Mouse (Mus musculus) gastrocnemius, postnatal 10 days (tissue): ENCODE results near the gene Cse1l. TPM values are rescaled to one million over a fixed set of nuclear protein-coding genes. Genes with fewer than 3 reads are reported as not detected.

Experiments used
- DNase-seq: peaks from one replicate; pipeline ENCODE4 v3.0.0; 2021; ENCODE audit warnings: mixed read lengths
- total RNA-seq, 2 experiments: library from RNA; stranded (reverse); gene quantifications; 2 replicates each; pipeline ENCODE4 v1.2.3; 2021

The Cse1l gene
- total RNA-seq, 2 experiments from 2014 or later = 52.2 to 52.4 TPM

DNA sequence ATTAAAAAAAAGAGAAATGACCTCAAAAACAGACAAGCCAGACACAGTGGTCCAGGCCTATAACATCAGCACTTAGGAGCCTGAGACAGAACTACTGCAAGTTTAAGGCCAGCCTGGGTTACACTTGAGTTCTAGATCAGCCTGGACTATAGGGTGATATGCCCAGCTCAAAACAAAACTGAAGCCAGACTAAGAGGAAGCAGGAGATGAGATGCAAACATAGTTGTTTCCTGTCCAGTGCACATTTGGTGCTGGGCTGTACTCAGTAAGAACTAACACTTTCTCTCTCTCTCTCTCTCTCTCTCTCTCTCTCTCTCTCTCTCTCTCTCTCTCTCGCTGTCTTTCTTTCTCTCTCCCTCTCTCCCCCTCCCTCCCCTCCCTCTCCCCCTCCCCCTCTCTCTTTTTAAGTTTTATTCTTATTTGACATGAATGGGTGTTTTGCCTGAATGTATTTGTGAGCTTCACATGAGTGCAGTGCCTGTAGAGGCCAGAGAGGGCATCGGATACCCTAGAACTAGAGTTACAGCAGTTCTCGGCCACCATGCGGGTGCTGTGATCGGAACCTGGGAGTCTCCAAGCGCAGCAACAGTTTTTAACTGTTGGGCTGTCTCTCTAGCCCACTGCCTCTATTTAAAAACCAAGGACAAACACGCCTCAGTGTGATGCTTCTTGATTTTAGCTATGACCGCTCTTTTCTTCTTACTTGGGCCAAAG, 4.9 kb upstream of the Cse1l start:
- DNase-seq = no peak

DNA sequence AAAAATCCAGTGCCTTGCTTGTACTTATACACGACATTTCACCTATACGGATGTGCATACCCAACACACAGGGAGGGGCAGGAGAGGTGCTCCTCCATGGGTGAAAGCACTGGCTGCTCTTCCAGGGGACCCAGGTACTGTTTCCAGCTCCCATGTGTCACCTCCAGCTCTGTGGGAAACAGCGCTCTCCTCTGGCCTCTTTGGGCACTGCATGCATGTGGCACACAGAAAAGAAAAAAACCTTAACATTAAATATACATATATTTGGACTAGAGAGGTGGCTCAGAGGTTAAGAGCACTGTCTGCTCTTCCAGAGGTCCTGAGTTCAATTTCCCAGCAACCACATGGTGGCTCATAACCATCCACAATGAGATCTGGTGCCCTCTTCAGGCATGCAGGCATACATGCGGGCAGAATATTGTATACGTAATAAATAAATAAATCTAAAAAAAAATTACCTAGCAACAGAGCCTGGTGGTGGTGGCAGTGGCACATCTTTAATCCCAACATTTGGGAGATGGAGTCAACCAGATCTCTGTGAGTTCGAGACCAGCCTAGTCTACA, 2.0 kb upstream of the Cse1l start:
- no peak for DNase-seq

DNA sequence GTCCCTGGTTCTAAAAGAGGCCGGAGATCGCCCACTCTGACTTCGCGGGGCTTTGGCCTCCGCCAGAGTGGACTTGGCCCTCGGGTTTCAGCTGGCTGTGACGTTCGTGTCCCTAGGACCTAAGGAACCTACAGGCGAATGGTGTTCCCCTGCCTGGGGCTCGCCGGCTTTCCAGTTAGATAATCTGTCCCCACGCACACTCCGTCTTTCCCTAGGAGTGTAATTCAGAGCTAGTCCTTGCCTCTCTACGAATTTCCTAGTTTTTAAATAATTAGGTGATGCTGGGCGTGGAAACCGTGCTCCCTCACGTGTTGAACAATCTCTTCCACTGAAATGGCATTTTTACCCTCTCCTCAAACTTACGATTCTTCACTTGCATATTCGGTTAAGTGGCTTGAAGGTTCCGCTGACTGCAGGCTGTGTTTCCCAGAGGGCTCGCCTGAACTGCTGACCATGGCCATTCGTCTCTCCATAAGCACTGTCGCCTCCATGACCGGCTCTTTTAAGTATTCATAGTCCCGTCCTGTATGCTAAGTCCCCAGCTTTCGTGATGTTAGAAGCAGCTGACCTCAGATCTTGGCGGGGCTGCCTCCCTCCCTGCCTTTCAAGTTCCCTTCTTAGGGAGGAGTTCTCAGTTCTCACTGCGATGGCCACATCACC, 813 bp downstream of the Cse1l start:
- DNase-seq = no peak

DNA sequence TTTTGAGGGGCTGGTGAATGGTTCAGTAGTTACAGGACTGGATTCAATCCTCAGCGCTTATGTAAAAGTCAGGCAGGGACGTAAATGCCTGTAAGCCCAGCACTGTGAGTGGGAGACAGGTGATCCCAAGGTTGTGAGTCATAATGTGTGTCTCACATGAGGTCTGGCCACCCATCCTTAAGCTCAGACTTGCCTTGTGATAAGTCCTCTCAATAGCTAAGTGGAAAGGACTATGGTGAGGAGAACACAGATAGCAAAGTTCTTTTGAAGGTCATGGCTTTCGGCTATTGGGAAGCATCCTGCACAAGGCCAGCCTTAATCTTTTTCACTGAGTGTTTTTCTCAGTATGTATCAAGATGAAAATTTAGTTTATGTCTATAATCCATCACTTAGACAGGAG, 3.9 kb downstream of the Cse1l start:
- DNase-seq = no peak

DNA sequence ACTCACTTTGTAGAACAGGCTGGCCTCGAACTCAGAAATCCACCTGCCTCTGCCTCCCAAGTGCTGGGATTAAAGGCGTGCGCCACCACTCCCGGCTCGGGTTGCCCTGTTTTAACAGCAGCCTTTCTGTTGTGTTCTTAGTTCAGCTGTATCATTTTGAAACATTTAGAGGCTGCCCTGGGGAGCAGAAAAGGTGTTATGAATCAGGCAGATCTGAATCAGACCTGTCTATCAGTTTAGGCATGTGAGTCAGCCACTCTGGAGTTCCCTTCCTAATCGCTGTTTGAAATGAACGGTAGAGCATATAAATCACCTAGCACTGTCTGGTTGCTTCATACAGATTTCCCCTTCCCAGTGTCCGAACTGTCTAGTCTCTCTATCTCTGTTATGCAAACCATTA, 4.7 kb downstream of the Cse1l start:
- DNase-seq = no peak

DNA sequence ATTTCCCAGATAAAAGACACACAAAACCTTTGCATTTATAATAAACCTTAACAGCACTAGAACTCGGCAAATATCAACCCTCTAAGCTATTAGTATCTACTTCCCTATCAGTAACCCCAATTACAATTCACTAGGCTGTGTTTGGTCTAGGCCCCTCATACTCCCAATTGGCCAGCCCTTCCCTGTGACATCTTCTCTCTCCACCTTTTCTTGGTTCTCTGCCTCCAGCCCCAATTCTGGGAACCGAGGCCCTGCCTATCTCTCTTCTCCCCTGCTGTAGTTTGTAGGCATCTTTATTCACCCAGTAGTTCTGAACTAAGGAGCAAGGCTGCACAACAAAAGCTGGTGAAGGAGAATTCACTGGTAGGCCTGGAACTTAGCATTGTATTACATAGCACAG, 18.1 kb downstream of the Cse1l start:
- no peak for DNase-seq

DNA sequence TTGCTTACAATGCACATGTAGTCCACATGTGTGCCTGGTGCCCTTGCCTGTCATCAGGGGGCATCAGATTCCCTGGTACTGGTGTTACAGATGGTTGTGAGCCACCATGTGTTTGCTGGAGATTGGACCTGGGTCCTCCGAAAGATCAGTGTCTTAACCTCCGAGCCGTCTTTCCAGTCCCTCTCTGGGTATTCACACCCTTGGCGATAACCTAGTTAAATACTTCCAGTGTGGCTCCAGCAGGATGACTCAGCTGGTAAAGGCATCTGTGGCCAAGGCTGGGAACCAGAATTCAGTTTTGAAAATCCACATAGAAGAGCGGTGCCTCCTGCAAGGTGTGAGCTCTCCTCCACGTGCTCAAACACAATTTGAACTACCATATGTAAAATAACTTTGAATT, 28.1 kb downstream of the Cse1l start:
- no peak for DNase-seq

DNA sequence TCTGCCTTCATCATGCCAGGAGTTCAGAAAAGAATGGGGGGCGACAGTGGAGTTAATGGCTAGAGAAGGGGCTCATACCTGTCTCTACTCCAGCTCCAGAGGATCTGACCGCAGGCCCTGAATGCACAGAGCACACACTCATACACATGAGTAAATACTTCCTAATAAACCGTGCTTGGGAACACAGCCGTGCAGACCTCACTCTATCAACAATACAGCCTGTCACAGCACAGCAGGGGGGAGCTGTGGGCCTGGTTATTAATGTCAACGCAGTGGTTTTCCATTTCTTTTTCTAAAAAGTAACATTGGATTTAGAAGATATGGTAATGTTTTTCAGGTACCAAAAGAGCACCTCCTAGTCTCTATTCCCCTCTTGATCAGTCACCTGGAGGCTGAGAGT, 28.6 kb downstream of the Cse1l start:
- no peak for DNase-seq

DNA sequence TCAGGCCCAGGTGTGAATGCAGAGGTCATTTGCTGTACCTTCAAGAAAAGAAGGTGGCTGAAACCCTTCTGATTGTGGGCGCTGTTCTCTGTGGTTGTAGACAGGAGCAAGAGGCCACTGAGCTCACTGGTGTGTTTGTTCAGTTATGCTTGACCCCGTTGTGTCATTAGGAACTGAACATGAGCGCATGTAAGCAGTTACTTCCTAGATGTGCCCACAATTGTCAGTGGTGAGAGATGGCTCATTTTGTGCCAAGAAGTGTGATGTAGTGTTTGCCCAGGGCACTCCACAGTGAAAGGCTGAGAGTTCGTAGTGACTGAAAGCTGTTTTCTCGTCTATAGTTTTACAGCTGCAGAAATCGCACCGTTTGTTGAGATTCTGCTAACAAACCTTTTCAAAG, 29.7 kb downstream of the Cse1l start:
- DNase-seq = no peak

DNA sequence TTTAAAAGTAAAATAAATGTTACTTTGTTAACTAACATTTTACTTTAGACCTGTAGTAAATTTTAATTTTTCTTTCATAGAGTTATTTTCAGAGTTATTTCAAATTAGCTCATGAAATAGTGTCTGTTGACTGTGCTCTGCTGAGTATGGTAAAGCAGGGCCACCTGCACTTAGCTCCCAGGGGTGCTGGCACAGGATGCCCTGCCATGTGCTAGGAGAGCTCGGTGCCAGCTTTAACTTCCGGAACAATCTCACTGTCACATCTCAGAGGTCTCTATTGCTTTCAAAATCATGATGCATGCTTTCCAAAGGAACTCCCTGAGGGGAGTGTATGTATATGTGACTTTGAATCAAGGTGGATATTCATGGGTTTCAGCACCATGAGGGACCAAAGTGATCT, 30.3 kb downstream of the Cse1l start:
- no peak for DNase-seq

DNA sequence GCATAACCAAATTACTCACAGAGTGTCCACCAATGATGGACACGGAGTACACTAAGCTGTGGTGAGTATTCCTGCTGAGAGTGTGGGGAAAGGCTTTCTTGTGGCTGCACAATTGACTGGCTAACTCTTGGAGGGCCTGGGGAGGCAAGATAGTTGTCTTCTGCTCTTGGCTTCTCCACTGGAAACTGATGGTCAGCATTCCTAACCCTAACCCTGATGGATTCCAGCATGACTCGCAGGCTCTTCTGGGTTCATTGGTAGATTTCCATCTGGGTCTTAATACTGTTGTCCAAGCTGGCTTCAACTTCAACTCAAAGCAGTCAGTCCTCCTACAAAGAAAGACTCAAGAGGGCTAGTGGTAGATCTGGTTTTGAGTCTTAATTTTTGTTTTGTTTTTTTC, 37.3 kb downstream of the Cse1l start:
- no peak for DNase-seq

DNA sequence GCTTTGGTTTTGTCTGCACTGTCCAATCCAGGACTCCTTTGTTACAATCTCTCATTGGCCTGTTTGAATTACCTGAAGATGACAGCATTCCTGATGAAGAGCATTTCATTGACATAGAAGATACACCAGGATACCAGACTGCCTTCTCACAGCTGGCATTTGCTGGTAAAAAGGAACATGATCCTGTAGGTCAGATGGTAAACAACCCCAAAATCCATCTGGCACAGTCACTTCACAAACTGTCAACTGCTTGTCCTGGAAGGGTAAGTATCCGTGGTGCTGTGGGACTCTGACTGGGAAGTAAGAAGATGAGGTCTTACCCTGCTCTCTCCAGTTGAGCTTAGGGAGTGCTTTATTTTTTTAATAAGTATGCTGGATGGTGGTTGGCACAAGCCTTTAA, 38.5 kb downstream of the Cse1l start:
- DNase-seq = no peak

DNA sequence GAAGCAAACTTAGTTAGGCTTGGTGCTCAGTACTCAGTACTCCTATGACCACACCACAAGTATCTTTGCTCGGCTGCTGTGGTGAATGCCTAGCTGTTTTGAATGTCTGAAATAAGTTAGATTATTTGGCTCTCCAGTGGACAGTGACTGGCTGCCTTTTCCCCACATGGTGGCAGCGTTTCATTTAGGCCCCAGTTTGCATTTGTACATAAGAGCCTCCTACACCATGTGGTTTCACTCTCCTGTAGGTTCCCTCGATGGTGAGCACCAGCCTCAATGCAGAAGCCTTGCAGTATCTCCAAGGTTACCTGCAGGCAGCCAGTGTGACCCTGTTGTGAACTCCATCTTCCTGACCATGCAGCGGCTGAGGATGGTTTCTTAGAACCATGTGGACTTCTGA, 39.6 kb downstream of the Cse1l start:
- DNase-seq = no peak

DNA sequence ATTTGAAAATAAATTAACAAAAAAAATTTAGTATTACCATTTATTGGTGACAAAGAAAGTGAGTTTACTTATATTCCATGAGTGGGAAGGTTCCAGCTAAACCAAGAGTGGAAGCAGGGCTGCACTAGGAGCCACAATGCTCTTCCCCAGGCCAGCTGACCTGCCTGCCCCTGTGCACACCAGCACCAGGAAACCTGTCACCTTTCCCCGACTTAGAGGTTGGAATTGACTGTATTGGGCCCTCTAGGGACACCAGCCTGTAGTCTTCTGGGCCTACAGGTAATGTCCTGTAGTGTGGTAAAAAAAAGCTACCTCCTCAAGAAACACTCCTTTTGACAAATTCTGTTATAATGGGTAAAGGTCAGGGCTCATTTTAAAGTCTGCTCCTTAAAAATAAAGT, 42.4 kb downstream of the Cse1l start:
- DNase-seq = no peak

DNA sequence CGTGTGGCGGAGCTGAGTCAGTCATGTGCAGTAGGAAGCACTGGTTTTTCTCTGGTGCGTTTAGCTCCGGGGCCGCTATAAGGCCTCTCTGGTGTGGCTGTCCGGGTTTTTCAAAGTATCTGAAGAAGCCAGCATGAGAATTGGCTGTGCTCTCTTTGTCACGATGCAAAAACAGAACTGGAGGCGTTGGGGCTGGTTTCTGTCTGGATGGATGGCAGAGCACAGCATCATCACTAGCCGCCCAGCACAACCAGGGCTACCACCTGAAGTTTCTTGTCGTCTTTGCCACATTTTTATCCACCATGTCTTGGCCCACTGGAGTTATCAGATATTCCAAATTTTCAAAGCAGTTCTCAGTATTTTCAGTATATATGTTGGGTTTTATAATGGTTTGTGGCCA, 43.1 kb downstream of the Cse1l start:
- no peak for DNase-seq

DNA sequence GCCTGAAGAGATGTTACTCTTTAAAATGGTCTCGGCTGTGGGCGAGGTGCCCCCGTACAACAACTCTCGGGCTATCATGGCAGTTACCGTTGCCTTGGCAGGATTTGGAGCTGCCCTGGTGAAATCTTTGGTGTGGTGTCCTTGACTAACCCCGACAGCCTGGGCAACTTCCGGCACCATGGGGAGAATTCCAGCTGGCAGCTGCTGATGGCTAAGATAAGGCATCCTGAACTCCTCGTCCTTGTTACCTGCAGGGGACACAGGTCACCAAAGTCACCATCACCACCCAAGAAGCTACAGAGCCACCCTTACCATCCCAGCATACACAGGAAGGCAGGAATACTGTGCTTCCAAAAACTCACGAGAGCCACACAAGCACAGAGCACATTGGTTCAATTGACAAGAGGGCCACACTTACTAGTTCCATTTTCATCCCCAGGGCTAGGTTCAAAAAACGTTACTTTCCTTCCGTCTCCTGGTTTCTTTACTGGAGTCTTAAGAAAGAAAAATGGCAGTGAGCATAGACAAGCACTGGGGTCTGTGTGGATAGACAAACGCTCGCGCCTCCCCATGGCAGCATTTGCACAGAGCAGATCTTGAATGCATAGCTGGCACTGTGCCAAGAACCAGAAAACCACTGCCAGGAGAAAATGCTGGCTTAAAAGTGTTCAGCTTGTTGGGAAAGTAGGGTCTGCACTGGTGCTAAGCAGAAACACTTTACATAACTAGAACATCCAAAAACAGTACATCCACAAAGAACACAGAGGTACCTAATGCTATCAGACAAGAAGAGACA, 45.2 kb downstream of the Cse1l start:
- DNase-seq = no peak

DNA sequence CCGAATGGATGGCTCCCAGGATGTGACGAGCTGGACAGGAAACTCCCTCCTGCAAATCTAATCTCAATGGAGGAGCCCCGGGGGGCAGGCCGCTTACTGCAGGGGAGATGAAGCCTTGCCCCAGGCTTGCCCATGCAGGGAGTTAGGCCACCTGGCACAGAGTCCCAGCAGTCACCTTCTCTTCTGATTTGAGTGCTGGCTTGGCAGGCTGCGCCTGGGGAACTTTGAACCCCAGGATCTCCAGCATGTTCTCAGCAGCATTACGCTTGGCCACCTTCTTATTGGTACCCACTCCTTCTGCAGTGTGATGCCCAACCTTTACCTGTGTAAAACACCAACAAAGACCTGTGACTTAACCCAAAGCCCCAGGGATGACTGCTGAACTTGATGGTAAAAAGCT, 46.3 kb downstream of the Cse1l start:
- DNase-seq = no peak

DNA sequence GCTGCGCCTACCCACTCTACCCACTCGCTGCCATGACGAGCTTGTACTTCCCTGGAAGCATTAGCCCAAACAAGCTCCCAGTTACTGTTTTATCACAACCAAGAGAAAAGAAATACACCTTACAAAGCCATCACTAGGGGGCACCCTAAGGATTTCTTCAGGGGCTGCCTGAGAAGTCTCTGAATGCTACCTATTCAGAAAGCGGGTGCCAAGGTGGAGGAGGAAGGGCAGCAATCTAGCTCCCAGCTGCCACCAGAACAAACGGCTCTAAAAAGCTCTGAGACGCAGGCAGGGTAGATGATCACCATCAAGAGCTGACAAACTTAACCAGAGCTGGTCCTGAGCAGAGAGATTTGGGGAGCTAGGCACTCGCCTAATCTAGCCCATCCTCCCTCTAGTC, 51.0 kb downstream of the Cse1l start:
- DNase-seq = peak; percentile 34

DNA sequence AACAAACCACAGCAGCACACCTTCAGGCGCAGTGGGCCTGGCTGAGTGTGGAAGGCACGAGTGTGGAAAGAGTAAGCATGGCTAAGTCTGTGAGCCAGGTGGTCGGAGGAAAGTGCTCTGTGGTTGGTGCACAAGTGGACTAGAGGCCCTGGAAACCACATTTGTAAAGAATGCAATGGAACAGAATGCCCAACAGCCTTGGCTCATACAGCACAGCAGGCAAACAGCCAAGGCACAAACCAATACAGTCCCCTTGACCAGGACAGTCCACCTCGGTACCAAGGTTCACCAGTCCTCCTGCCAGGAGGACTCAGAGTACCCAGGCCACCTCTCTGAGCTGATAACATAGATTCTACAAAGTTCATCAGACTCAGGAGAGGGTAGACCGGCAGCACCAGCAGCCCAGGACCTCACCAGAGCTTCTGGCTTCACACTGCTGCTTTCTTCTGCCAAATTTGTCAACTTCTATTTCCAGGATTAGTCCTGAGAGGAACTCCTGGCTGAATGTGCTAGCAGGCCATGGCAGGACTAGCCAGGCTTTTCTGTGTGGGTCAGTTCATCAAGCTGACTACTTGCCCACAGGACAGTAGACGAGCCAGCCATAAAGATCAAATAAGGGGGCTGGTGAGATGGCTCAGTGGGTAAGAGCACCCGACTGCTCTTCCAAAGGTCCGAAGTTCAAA, 54.9 kb downstream of the Cse1l start:
- no peak for DNase-seq

DNA sequence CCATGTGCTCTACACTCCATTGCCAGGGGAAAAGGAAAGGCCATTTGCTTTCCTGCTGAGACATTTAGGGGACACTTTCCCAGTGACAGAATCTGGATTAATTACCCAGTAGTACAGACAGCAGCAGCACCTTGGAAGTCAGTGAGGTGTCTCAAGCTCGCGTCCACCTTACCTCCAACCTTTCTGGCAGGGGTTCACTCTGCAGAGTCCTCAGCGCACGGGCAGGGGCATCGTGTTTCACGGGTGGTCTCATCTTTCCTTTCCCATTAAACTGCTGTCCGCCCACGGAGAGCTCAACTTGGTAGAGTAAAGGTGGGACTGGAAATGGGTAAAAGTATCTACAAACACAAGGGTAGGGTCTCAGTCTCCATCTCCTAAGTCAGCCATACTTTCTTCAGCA, 57.4 kb downstream of the Cse1l start:
- no peak for DNase-seq

DNA sequence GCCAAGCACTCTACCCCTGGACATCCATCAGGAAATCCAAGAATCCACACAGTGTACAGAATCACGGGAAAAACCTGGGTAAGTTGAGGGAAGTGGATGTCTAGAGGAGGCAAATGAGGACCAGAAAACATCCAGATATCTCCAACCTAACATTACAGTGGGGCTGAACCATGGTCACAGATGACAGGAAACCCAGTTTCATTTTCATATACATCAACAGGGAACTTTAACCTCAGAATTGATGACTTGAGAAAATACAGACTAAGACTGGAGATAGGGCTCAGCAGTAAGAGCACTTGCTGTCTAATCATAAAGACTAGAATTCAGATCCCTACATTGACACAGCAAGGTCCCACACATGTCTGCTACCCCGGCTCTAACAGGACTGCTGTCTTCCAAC, 58.9 kb downstream of the Cse1l start:
- DNase-seq = no peak

DNA sequence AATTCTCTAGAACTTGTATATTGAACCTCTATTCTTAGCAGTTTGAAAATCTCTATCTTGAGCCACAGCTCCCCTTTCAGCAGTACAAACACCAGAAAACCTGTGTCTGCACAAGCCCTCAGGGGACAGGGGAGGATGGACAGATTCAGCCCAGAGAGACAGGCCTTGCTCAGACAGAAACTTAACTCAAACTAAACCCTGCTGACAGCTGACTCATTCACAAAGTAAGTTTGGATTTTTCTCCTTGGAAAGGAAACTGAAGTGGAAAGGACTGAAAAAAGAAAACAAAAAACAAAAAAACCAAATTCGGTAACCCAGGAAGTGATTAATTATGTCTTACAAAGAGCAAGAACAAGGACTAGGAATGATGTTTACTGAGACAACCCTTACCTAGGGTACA, 67.3 kb downstream of the Cse1l start:
- no peak for DNase-seq
